Mouse (Mus musculus) cortical plate, adult 2 months (tissue): ENCODE data around the gene Actn3.

Source experiments
- CTCF ChIP-seq: fragments of 200-500 bp; IDR thresholded peaks from 2 replicates; pipeline ENCODE4 v1.5.1; 2011; ENCODE audit warnings: mild to moderate bottlenecking, control low read depth, low read length; ENCODE audit not compliant: insufficient read depth; ENCODE audit errors: extremely low read depth
- POLR2A ChIP-seq: fragments of 200-500 bp; IDR thresholded peaks from 2 replicates; pipeline ENCODE4 v1.6.1; 2011; ENCODE audit warnings: mild to moderate bottlenecking, low read length, control low read depth; ENCODE audit not compliant: insufficient read depth; ENCODE audit errors: extremely low read depth

- TF ChIP-seq CTCF = no peak
- no peak for TF ChIP-seq POLR2A
Observed at GRCm38 (mm10) chr19:4909376-4909775, 31.7 kb upstream of the Actn3 start.
